8 mouse cellular contexts compared by ENCODE assay signal in the genomic region with DNA sequence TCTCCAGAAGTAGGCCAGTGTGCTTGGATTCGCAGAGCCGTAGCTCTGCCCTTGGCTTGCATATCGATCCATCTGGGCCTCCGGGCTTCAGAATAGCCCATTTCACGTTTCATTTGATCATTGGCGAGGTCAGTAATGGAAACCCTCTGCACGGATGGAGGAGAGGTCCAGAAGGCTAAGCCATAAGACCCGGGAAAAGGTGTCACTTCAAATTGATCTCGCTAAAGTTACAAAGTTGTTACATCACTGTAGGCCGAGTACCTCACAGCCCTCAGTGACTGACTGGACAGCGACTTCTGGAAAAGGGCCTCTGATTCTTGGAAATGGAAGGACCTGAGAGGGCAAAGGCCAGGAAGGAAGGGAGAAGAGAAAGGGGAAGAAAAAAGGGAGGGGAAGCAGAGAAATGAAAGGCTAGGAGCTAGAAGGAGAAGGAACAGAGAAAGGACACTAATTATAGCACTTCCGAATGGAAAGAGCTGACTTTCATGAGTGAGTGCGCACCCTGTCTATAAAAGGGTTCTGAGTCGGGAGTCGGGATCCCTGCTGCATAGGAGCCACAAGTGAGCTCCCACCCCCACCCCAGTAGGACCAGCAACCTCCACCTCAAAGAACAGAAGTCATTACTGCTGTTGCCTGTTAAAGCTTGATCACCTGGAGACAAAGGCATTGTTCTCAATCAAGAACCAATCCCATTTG. TPM values are rescaled to one million over a fixed set of nuclear protein-coding genes. Genes with fewer than 3 reads are reported as not detected.
A peak's percentile ranks its signal among the peaks of the same experiment; 100 is the strongest.
DNase-seq lines count a peak whose midpoint lies in the region; ATAC-seq and TF ChIP-seq lines count a peak whose summit lies in the region.

No protein-coding gene starts in this region.

- H3K4me3 ChIP-seq in C2C12 (ENCODE audit: insufficient read depth, poor library complexity, severe bottlenecking) = peak overlapping the region; percentile 61
- peak overlapping the region; percentile 86 for H3K4me3 ChIP-seq in forebrain, embryonic 15.5 days
- H3K4me3 ChIP-seq in liver, embryonic 14.5 days (ENCODE audit: insufficient read depth in 1 of 2, low read depth in 2 of 2, low read length in 2 of 2) = peak overlapping the region; percentile 32 to 65; a peak in 3 of 4 replicates

- H3K4me2 ChIP-seq in forebrain, embryonic 15.5 days (replicated peaks) = peak overlapping the region; percentile 92
- H3K4me2 ChIP-seq in liver, embryonic 14.5 days (ENCODE audit: low read depth) = peak overlapping the region; percentile 78

- no peaks in the 10 kb centered on the region for H3K79me3 ChIP-seq in C2C12 (ENCODE audit: low read depth)

- no peaks in the 10 kb centered on the region for H3K9me3 ChIP-seq in forebrain, embryonic 15.5 days
- H3K9me3 ChIP-seq in liver, embryonic 14.5 days (ENCODE audit: control insufficient read depth, low read length) = no peaks in the 10 kb centered on the region

- peaks cover 29% of the 10 kb centered on the region for H3K4me1 ChIP-seq in forebrain, embryonic 15.5 days
- peaks cover 0 to 14% of the 10 kb centered on the region in 2 experiments; a peak in 2 of 4 replicates for H3K4me1 ChIP-seq in liver, embryonic 14.5 days (replicated peaks; ENCODE audit: control insufficient read depth in 2 of 2, insufficient read depth in 2 of 2, low read length in 1 of 2)

- H3K9ac ChIP-seq in forebrain, embryonic 15.5 days (replicated peaks) = peak overlapping the region; percentile 70; the same call in 1 of the 2 replicates
- H3K9ac ChIP-seq in liver, embryonic 14.5 days (replicated peaks) = no peak overlapping the region; the same call in 1 of the 2 replicates

- no peak for TF ChIP-seq CTCF in C2C12 (IDR thresholded peaks at IDR 0.05; ENCODE audit: control insufficient read depth, insufficient read depth, insufficient read length)
- TF ChIP-seq CTCF in liver, embryonic 14.5 days (IDR thresholded peaks at IDR 0.05; ENCODE audit: low read depth) = no peak

- TF ChIP-seq EP300 in liver, embryonic 14.5 days (IDR thresholded peaks at IDR 0.05; ENCODE audit: low read depth) = no peak

- peak overlapping the region; percentile 82 for H3K27ac ChIP-seq in forebrain, embryonic 15.5 days (replicated peaks)
- H3K27ac ChIP-seq in liver, embryonic 14.5 days = no peak overlapping the region

- DNase-seq in heart, adult 11 months = peak; percentile 91
- DNase-seq in heart, postnatal 36 days = no peak
- no peak for DNase-seq in liver, embryonic 14.5 days (ENCODE audit: low read depth in 3 of 3, low spot score in 3 of 3)
- DNase-seq in embryo, embryonic 11 days = no peak
- no peak for DNase-seq in cerebellum, adult 9-10 months
- DNase-seq in cerebellum, adult 18-20 months = no peak

- H3K27me3 ChIP-seq in C2C12 (ENCODE audit: control insufficient read depth, insufficient read depth, insufficient read length) = no peaks in the 10 kb centered on the region
- H3K27me3 ChIP-seq in forebrain, embryonic 15.5 days = peaks cover 4% of the 10 kb centered on the region; the same call in 1 of the 2 replicates
- H3K27me3 ChIP-seq in liver, embryonic 14.5 days (ENCODE audit: control insufficient read depth, insufficient read depth, low read length) = peaks cover 8% of the 10 kb centered on the region; the same call in 1 of the 2 replicates

- H3K36me3 ChIP-seq in C2C12 (ENCODE audit: control insufficient read depth, insufficient read depth) = no peaks in the 10 kb centered on the region
- H3K36me3 ChIP-seq in forebrain, embryonic 15.5 days = no peaks in the 10 kb centered on the region
- H3K36me3 ChIP-seq in liver, embryonic 14.5 days (replicated peaks; ENCODE audit: control insufficient read depth, insufficient read depth, low read depth) = no peaks in the 10 kb centered on the region

- no peak for ATAC-seq in forebrain, embryonic 15.5 days (replicated peaks)
- no peak for ATAC-seq in liver, embryonic 14.5 days (ENCODE audit: insufficient read depth)

- peaks cover 9% of the 10 kb centered on the region for H3K79me2 ChIP-seq in C2C12 (ENCODE audit: control insufficient read depth, insufficient read depth)

- H3ac ChIP-seq in C2C12 (ENCODE audit: control insufficient read depth, insufficient read length, low read depth) = no peak overlapping the region

- intact Hi-C loops in heart, postnatal 36 days (cut with DNase I) = loop anchor here (2.0 kb wide), 1 partner anchor 31 kb away; no protein-coding TSS in a partner anchor

- whole genome bisulfite sequencing in forebrain, embryonic 15.5 days = 22% methylated on average over 15 of the region's 15 CpGs
- 23% methylated on average over 15 of the region's 15 CpGs for WGBS in liver, embryonic 14.5 days (ENCODE audit: insufficient replicate concordance)

TF ChIP-seq in C2C12, 6 proteins besides CTCF, POLR2A, EP300 and RAD21:
- no peak for TF ChIP-seq USF1 (IDR thresholded peaks at IDR 0.05; ENCODE audit: low read depth)
- TF ChIP-seq MYOG (IDR thresholded peaks at IDR 0.05; ENCODE audit: control insufficient read depth, extremely low read depth, insufficient read length) = no peak
- no peak for TF ChIP-seq CEBPB (IDR thresholded peaks at IDR 0.05; ENCODE audit: low read depth)
- no peak for TF ChIP-seq MYOD1 (IDR thresholded peaks at IDR 0.05; ENCODE audit: control insufficient read depth, insufficient read length, low read depth)
- no peak for TF ChIP-seq FOSL1 (IDR thresholded peaks at IDR 0.05; ENCODE audit: insufficient read depth, low read length, poor library complexity, severe bottlenecking)
- no peak for TF ChIP-seq MAX (IDR thresholded peaks at IDR 0.05)

RNA-seq across cellular contexts. Expression of gene Ubash3b, which starts 3.5 kb away (rescaled TPM):
- total RNA-seq in heart, postnatal 36 days (2021) = under 1 TPM; 0.72 to 0.81 TPM
- polyA plus RNA-seq in C2C12 (2012; fragmentation: generic; extraction: Trizol) = 3.2 TPM
- polyA plus RNA-seq in forebrain, embryonic 15.5 days (2015; fragmentation: Nextera tagmentation; extraction: Ambion mirVana) = 14.7 and 15.4 TPM in 2 replicates
- 3.4 and 3.5 TPM in 2 replicates for polyA plus RNA-seq in liver, embryonic 14.5 days (2012; rRNA removed)
- polyA plus RNA-seq in liver, embryonic 14.5 days (2014; fragmentation: Nextera tagmentation; extraction: Ambion mirVana) = 5.9 and 7.2 TPM in 2 replicates
